8 mouse cellular contexts compared by ENCODE assay signal in the genomic region with DNA sequence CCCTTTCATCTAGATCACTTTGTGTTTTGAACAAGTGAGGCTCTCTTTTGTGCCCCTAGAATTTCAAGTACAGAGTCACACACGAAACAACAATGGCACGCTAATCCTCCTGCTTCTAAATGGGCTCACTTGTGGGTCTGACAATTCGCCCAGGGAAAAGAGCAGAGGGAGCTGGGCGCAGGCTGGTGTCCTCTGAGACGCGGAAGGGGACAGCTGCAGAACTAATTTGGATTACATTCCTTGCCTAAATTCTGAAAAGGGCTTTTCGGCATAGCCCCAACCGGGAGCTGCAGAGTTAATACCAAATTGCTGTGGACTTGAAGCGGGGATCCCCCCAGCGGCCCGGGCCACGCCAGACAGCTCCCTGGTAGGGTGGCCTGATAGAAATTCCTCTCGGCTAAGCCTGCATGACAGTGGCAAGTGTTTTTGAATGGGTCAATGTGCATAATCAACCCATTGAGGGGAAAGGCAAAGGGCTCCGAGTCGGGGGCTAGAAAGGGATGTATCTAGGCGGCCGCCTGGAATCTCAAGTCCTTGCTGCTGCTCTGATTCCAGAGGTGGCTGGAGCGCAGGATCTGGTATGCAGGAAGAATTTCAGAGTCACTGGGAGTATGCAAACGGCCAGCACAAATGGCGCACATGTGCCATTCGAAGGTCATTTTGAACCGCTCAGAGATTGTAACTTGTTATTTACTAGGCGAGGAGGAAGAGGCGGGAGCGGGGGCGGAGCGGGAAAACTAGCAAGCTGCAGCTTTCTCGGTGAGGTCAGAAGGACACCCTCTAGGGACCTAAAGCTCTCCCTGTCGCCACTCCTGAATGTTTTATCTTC. TPM values are rescaled to one million over a fixed set of nuclear protein-coding genes. Genes with fewer than 3 reads are reported as not detected.
A peak's percentile ranks its signal among the peaks of the same experiment; 100 is the strongest.
DNase-seq lines count a peak whose midpoint lies in the region; ATAC-seq lines count a peak whose summit lies in the region.

No protein-coding gene starts in this region.

- peaks cover 13% of the 10 kb centered on the region; the same call in 1 of the 2 replicates for H3K27me3 ChIP-seq in forebrain, embryonic 11.5 days (ENCODE audit: control insufficient read depth, insufficient read depth, low read length)
- H3K27me3 ChIP-seq in hindbrain, embryonic 12.5 days = peaks cover 12% of the 10 kb centered on the region
- H3K27me3 ChIP-seq in stomach, embryonic 16.5 days (ENCODE audit: control insufficient read depth, insufficient read depth, low read length) = peaks cover 20% of the 10 kb centered on the region

- intact Hi-C loops in gastrocnemius, postnatal 14 days (cut with DNase I; ENCODE audit: low total_unique reads) = no loop called here

- H3K9ac ChIP-seq in forebrain, embryonic 11.5 days (ENCODE audit: low read length) = peak overlapping the region; percentile 51
- peak overlapping the region; percentile 78 for H3K9ac ChIP-seq in hindbrain, embryonic 12.5 days
- H3K9ac ChIP-seq in stomach, embryonic 16.5 days (ENCODE audit: low read length) = peak overlapping the region; percentile 31; the same call in 1 of the 2 replicates

- no peaks in the 10 kb centered on the region for H3K36me3 ChIP-seq in forebrain, embryonic 11.5 days (ENCODE audit: control insufficient read depth, insufficient read depth, low read length)
- H3K36me3 ChIP-seq in hindbrain, embryonic 12.5 days = no peaks in the 10 kb centered on the region
- no peaks in the 10 kb centered on the region for H3K36me3 ChIP-seq in stomach, embryonic 16.5 days (ENCODE audit: control insufficient read depth, insufficient read depth, low read length)

- peak overlapping the region; percentile 98 for H3K4me2 ChIP-seq in forebrain, embryonic 11.5 days (ENCODE audit: low read depth, low read length, severe bottlenecking)
- peak overlapping the region; percentile 95 for H3K4me2 ChIP-seq in hindbrain, embryonic 12.5 days (replicated peaks)
- peak overlapping the region; percentile 99 for H3K4me2 ChIP-seq in stomach, embryonic 16.5 days (ENCODE audit: low read depth, low read length)

- WGBS in forebrain, embryonic 11.5 days = under 1% methylated on average over 29 of the region's 29 CpGs
- under 1% methylated on average over 29 of the region's 29 CpGs for WGBS in hindbrain, embryonic 12.5 days
- under 1% methylated on average over 29 of the region's 29 CpGs for WGBS in stomach, embryonic 16.5 days

- no peaks in the 10 kb centered on the region for H3K9me3 ChIP-seq in forebrain, embryonic 11.5 days (ENCODE audit: control insufficient read depth, low read length)
- H3K9me3 ChIP-seq in hindbrain, embryonic 12.5 days (replicated peaks) = no peaks in the 10 kb centered on the region
- no peaks in the 10 kb centered on the region for H3K9me3 ChIP-seq in stomach, embryonic 16.5 days (replicated peaks; ENCODE audit: control insufficient read depth, low read length)

- DNase-seq in ES-CJ7 (ENCODE audit: low read depth, low spot score) = peak; percentile 50
- DNase-seq in forebrain, embryonic 11.5 days (ENCODE audit: low spot score) = peak; percentile 81
- DNase-seq in layer of hippocampus, postnatal 36 days = peak; percentile 19 to 29
- peak; percentile 3 for DNase-seq in lung, postnatal 14 days
- no peak for DNase-seq in gastrocnemius, postnatal 14 days

- ATAC-seq in forebrain, embryonic 11.5 days (replicated peaks; ENCODE audit: low FRiP score) = peak; percentile 57
- ATAC-seq in hindbrain, embryonic 12.5 days (ENCODE audit: low FRiP score) = peak; percentile 76
- 0 out of 2 replicates have a peak, but pooled peaks have one; percentile 39 for ATAC-seq in stomach, embryonic 16.5 days (ENCODE audit: insufficient read depth, low FRiP score)

- peak overlapping the region; percentile 61 for H3K4me3 ChIP-seq in brown adipose tissue, adult 24 weeks (ENCODE audit: insufficient read depth, low read depth, low read length)
- peak overlapping the region; percentile 70 for H3K4me3 ChIP-seq in forebrain, embryonic 11.5 days (ENCODE audit: low read depth, low read length)
- H3K4me3 ChIP-seq in hindbrain, embryonic 12.5 days = peak overlapping the region; percentile 76
- H3K4me3 ChIP-seq in stomach, embryonic 16.5 days (replicated peaks; ENCODE audit: low read length) = peak overlapping the region; percentile 58

- H3K4me1 ChIP-seq in brown adipose tissue, adult 24 weeks (ENCODE audit: control insufficient read depth, insufficient read depth, insufficient read length, low read length) = no peaks in the 10 kb centered on the region
- peaks cover 5% of the 10 kb centered on the region; the same call in 1 of the 2 replicates for H3K4me1 ChIP-seq in forebrain, embryonic 11.5 days (replicated peaks; ENCODE audit: control insufficient read depth, insufficient read depth, low read length)
- H3K4me1 ChIP-seq in hindbrain, embryonic 12.5 days = peaks cover 15% of the 10 kb centered on the region
- H3K4me1 ChIP-seq in stomach, embryonic 16.5 days (ENCODE audit: control insufficient read depth, insufficient read depth, low read length) = peaks cover 29% of the 10 kb centered on the region

- H3K27ac ChIP-seq in brown adipose tissue, adult 24 weeks (replicated peaks; ENCODE audit: low read depth, low read length) = peak overlapping the region; percentile 63
- H3K27ac ChIP-seq in forebrain, embryonic 11.5 days (ENCODE audit: low read depth, low read length) = peak overlapping the region; percentile 55
- peak overlapping the region; percentile 68 for H3K27ac ChIP-seq in hindbrain, embryonic 12.5 days
- H3K27ac ChIP-seq in stomach, embryonic 16.5 days (ENCODE audit: low read length) = no peak overlapping the region

RNA-seq across cellular contexts. Expression of gene Erbb4, which starts 2.2 kb away (rescaled TPM):
- 2.4 and 2.6 TPM in 2 replicates for polyA plus RNA-seq in brown adipose tissue, adult 24 weeks (2012; ENCODE audit: insufficient read depth, insufficient read length, missing spikeins)
- polyA plus RNA-seq in forebrain, embryonic 11.5 days (2014; fragmentation: Nextera tagmentation; extraction: Ambion mirVana) = 3.9 and 4.3 TPM in 2 replicates
- 9.2 and 10.7 TPM in 2 replicates for polyA plus RNA-seq in hindbrain, embryonic 12.5 days (2016; fragmentation: Nextera tagmentation; extraction: Ambion mirVana)
- 10 to 100 TPM; 43.0 to 48.6 TPM for total RNA-seq in layer of hippocampus, postnatal 36 days (2021)
- 0.35 and 0.44 TPM in 2 replicates for polyA plus RNA-seq in stomach, embryonic 16.5 days (2015; fragmentation: Nextera tagmentation; extraction: Ambion mirVana)
- total RNA-seq in gastrocnemius, postnatal 14 days (2021) = under 1 TPM; 0.78 to 0.88 TPM
